Mouse (Mus musculus) liver, embryonic 11.5 days (tissue): ENCODE data around the gene Fto. TPM values are rescaled to one million over a fixed set of nuclear protein-coding genes. Genes with fewer than 3 reads are reported as not detected.

Experiments used
- ATAC-seq: fragments of 200-750 bp; cut with Nextera tagmentation; replicated peaks from 2 replicates; pipeline ENCODE4 v1.8.0; 2017; ENCODE audit warnings: moderate number of reproducible peaks, mild to moderate bottlenecking, moderate TSS enrichment, moderate library complexity; ENCODE audit not compliant: low FRiP score
- DNase-seq: peaks from one replicate; pipeline ENCODE4 v3.0.0-alpha.2; 2017; ENCODE audit warnings: low spot score
- H3K27ac ChIP-seq: fragments of 300-500 bp; sonication (generic); 2 replicates; pipeline ENCODE4 v1.5.1; 2014; ENCODE audit warnings: mild to moderate bottlenecking, low read depth, low read length, control low read depth
- H3K27me3 ChIP-seq: fragments of 300-500 bp; sonication (generic); replicated peaks from 2 replicates; pipeline ENCODE4 v1.6.1; 2014; ENCODE audit warnings: low read length, mixed read lengths; ENCODE audit not compliant: control insufficient read depth, insufficient read depth
- H3K36me3 ChIP-seq: fragments of 300-500 bp; sonication (generic); 2 replicates; pipeline ENCODE4 v1.6.1; 2014; ENCODE audit warnings: mild to moderate bottlenecking, low read length, moderate library complexity, mixed read lengths; ENCODE audit not compliant: control insufficient read depth, insufficient read depth
- H3K4me1 ChIP-seq: fragments of 300-500 bp; sonication (generic); replicated peaks from 2 replicates; pipeline ENCODE4 v1.6.1; 2014; ENCODE audit warnings: low read length, mixed read lengths; ENCODE audit not compliant: control insufficient read depth, insufficient read depth
- H3K4me2 ChIP-seq: fragments of 300-500 bp; sonication (generic); 2 replicates; pipeline ENCODE4 v1.6.1; 2014; ENCODE audit warnings: mild to moderate bottlenecking, control low read depth, moderate library complexity
- H3K4me3 ChIP-seq: fragments of 300-500 bp; sonication (generic); 2 replicates; pipeline ENCODE4 v1.5.1; 2014; ENCODE audit warnings: low read depth, low read length, control low read depth
- H3K9ac ChIP-seq: fragments of 300-500 bp; sonication (generic); 2 replicates; pipeline ENCODE4 v1.6.1; 2014; ENCODE audit warnings: low read depth, low read length, control low read depth
- H3K9me3 ChIP-seq: fragments of 300-500 bp; sonication (generic); 2 replicates; pipeline ENCODE4 v1.6.1; 2016; ENCODE audit warnings: low read length, inconsistent platforms, mixed read lengths; ENCODE audit not compliant: control insufficient read depth
- WGBS: fragments of 180-500 bp; shearing (Covaris S2); extraction: QIAGEN DNeasy Blood & Tissue Kit; methylation state at CpG from one replicate; pipeline ENCODE4 v1.1.7; 2014; 5-methylcytosine and 5-hydroxymethylcytosine counted together
- polyA plus RNA-seq: library from polyadenylated mRNA; unstranded; fragments of >200 nt; fragmentation: Nextera tagmentation; extraction: Ambion mirVana; gene quantifications from 2 replicates; pipeline ENCODE4 v1.2.1, GENCODE M21; 2014

The Fto gene
- polyA plus RNA-seq, 1 experiment from 2014 or later, result 56.1 TPM

- no peak overlapping the region for H3K4me3 ChIP-seq
- no peaks in the 10 kb centered on the region for H3K27me3 ChIP-seq
- no peaks in the 10 kb centered on the region for H3K9me3 ChIP-seq
- H3K27ac ChIP-seq, result no peak overlapping the region
- no peak overlapping the region for H3K4me2 ChIP-seq
- ATAC-seq, result no peak
- 45% methylated on average over 3 of the region's 3 CpGs for WGBS
- H3K9ac ChIP-seq, result no peak overlapping the region
- H3K36me3 ChIP-seq, result no peaks in the 10 kb centered on the region
- H3K4me1 ChIP-seq, result no peaks in the 10 kb centered on the region
- DNase-seq, result no peak
Observed at GRCm38 (mm10) chr8:91685408-91685807, 372.1 kb downstream of the Fto start.

- Histone ChIP-seq H3K27ac (no peak overlapping the region), H3K36me3 (no peaks in the 10 kb centered on the region), H3K4me3 (no peak overlapping the region), H3K9me3 (no peaks in the 10 kb centered on the region), H3K4me2 (no peak overlapping the region), H3K4me1 (no peaks in the 10 kb centered on the region), H3K9ac (no peak overlapping the region), H3K27me3 (no peaks in the 10 kb centered on the region)
- WGBS, result 54% methylated on average over 15 of the region's 15 CpGs
- ATAC-seq, result no peak
- DNase-seq, result no peak
Observed at GRCm38 (mm10) chr8:91692056-91692721, 378.9 kb downstream of the Fto start.

GRCm38 (mm10) chr8:91706533-91706932 is 393.2 kb downstream of the Fto start:
- Histone ChIP-seq H3K9me3 (no peaks in the 10 kb centered on the region), H3K27ac (no peak overlapping the region), H3K36me3 (no peaks in the 10 kb centered on the region), H3K4me3 (no peak overlapping the region), H3K27me3 (peaks cover under 1% of the 10 kb centered on the region; the same call in 1 of the 2 replicates), H3K9ac (no peak overlapping the region), H3K4me1 (no peaks in the 10 kb centered on the region), H3K4me2 (no peak overlapping the region)
- DNase-seq (no peak), ATAC-seq (no peak)
- 68% methylated on average over 5 of the region's 5 CpGs for WGBS

GRCm38 (mm10) chr8:91708661-91709060 is 395.3 kb downstream of the Fto start:
- Histone ChIP-seq H3K9me3 (no peaks in the 10 kb centered on the region), H3K36me3 (no peaks in the 10 kb centered on the region), H3K4me1 (peaks cover 6% of the 10 kb centered on the region), H3K27ac (no peak overlapping the region), H3K4me3 (no peak overlapping the region), H3K9ac (no peak overlapping the region), H3K4me2 (no peak overlapping the region), H3K27me3 (peaks cover 3% of the 10 kb centered on the region; the same call in 1 of the 2 replicates)
- ATAC-seq, result no peak
- WGBS, result 76% methylated on average over 7 of the region's 7 CpGs
- no peak for DNase-seq

GRCm38 (mm10) chr8:91709768-91710167 is 396.4 kb downstream of the Fto start:
- DNase-seq (no peak), ATAC-seq (no peak)
- WGBS, result 38% methylated on average over 7 of the region's 7 CpGs
- Histone ChIP-seq H3K4me3 (no peak overlapping the region), H3K9ac (no peak overlapping the region), H3K27ac (no peak overlapping the region), H3K27me3 (peaks cover 3% of the 10 kb centered on the region; the same call in 1 of the 2 replicates), H3K9me3 (no peaks in the 10 kb centered on the region), H3K4me1 (peaks cover 9% of the 10 kb centered on the region), H3K36me3 (no peaks in the 10 kb centered on the region), H3K4me2 (no peak overlapping the region)

GRCm38 (mm10) chr8:91711202-91711601 is 397.9 kb downstream of the Fto start:
- 59% methylated on average over 6 of the region's 6 CpGs for WGBS
- no peak overlapping the region for H3K27ac ChIP-seq
- no peak overlapping the region for H3K4me2 ChIP-seq
- H3K9me3 ChIP-seq, result no peaks in the 10 kb centered on the region
- no peaks in the 10 kb centered on the region for H3K36me3 ChIP-seq
- no peak for DNase-seq
- H3K27me3 ChIP-seq, result peaks cover 3% of the 10 kb centered on the region; the same call in 1 of the 2 replicates
- ATAC-seq, result no peak
- peaks cover 12% of the 10 kb centered on the region for H3K4me1 ChIP-seq
- H3K9ac ChIP-seq, result no peak overlapping the region
- H3K4me3 ChIP-seq, result no peak overlapping the region

- no peak overlapping the region for H3K27ac ChIP-seq
- peaks cover 3% of the 10 kb centered on the region; the same call in 1 of the 2 replicates for H3K27me3 ChIP-seq
- ATAC-seq (no peak), DNase-seq (no peak)
- peak overlapping the region; percentile 74 for H3K4me2 ChIP-seq
- no peak overlapping the region for H3K4me3 ChIP-seq
- H3K36me3 ChIP-seq, result no peaks in the 10 kb centered on the region
- 16% methylated on average over 6 of the region's 6 CpGs for WGBS
- H3K4me1 ChIP-seq, result peaks cover 12% of the 10 kb centered on the region
- H3K9me3 ChIP-seq, result no peaks in the 10 kb centered on the region
- H3K9ac ChIP-seq, result no peak overlapping the region
Observed at GRCm38 (mm10) chr8:91711981-91712598, 398.8 kb downstream of the Fto start.

- peak overlapping the region; percentile 42 for H3K4me3 ChIP-seq
- H3K4me1 ChIP-seq, result peaks cover 12% of the 10 kb centered on the region
- ATAC-seq (no peak), DNase-seq (peak; percentile 50)
- H3K9me3 ChIP-seq, result no peaks in the 10 kb centered on the region
- WGBS, result 4% methylated on average over 31 of the region's 31 CpGs
- H3K9ac ChIP-seq, result peak overlapping the region; percentile 38
- H3K36me3 ChIP-seq, result no peaks in the 10 kb centered on the region
- H3K27ac ChIP-seq, result no peak overlapping the region
- peaks cover 3% of the 10 kb centered on the region; the same call in 1 of the 2 replicates for H3K27me3 ChIP-seq
- peak overlapping the region; percentile 74 for H3K4me2 ChIP-seq
Observed at GRCm38 (mm10) chr8:91712731-91713569, 399.6 kb downstream of the Fto start.
